Mouse (Mus musculus): ENCODE results near the gene Mrpl21.
A peak's percentile ranks its signal among the peaks of the same experiment; 100 is the strongest.

The Mrpl21 gene

GRCm38 (mm10) chr19:3297775-3298174, 15.1 kb downstream of the Mrpl21 start:
- DNase-seq (ENCODE audit: low read depth, low spot score), result no peak

GRCm38 (mm10) chr19:3304017-3304416, 21.3 kb downstream of the Mrpl21 start:
- DNase-seq (ENCODE audit: low read depth, low spot score), result no peak

DNA sequence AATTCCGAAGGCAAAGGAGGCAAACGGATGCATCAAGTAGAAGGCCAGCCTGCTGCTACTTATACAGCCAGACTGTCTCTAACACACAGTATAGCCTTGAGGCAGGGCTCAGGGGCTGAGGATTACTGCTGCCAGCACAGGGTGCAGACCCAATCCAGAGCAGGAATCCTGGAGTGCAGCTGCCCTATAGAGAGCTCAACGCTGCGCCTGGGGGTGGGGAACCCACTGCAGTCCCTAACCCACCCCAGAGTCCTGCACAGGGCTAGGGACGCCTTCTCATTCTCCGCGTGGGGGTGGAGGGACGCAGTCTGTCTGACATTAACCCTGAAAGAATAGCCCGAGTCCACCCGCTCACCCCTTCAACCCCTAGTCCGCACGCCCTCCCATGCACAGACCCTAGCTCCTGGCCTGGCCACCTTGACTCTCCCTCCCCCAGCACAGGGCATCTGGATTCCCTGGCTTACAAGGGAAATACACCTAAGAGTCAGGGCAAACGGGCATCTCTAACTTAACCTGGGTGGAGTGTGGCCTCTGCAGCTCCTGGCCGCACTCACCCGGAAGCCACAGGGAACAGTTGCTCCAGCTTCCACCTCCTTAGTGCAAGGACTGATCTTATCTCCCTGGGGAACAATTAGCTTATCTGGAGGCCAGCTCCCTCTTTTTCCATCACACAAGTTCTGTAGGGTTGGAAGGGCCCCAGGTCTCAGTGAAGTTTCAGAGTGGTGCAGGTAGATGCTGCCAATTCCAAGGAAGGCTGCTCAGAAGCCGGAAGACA, 24.7 kb downstream of the Mrpl21 start:
- DNase-seq (ENCODE audit: low read depth, low spot score), result no peak

- DNase-seq (ENCODE audit: low read depth, low spot score), result no peak
These were observed 36.6 kb downstream of the Mrpl21 start for GRCm38 (mm10) chr19:3319341-3319740.

GRCm38 (mm10) chr19:3320086-3320485, 37.4 kb downstream of the Mrpl21 start:
- DNase-seq (ENCODE audit: low read depth, low spot score), result no peak

- peak; percentile 58 for DNase-seq (ENCODE audit: low read depth, low spot score)
These were observed 38.1 kb downstream of the Mrpl21 start for GRCm38 (mm10) chr19:3320801-3321200.

GRCm38 (mm10) chr19:3321617-3322016, 38.9 kb downstream of the Mrpl21 start:
- no peak for DNase-seq (ENCODE audit: low read depth, low spot score)

GRCm38 (mm10) chr19:3322261-3322969, 39.7 kb downstream of the Mrpl21 start, which contains the start of gene Cpt1a:
TSS of gene Cpt1a (plus strand) at chr19:3322334.
- DNase-seq (ENCODE audit: low read depth, low spot score), result peak; percentile 83

DNA sequence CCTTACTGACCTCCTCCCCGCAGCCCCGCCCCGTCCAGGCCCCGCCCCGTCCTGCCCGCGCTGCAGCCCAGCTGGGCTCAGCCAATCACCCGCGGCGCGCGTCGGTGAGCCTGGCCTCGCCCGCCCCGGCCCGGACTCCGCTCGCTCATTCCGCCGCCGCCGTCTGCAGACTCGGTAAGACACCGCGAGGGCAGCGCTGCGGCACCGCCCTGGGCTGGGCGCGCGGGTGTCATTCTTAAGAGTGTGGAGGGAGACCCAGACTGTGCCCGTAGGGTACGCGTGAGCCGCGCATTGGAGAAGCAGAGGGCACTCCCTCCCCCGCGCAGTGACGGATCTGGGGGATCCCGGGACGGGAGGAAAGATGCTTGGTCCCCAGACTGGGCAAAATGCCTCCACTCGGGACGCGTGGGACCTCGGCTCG, 40.5 kb downstream of the Mrpl21 start:
- peak; percentile 87 for DNase-seq (ENCODE audit: low read depth, low spot score)

- peak; percentile 68 for DNase-seq (ENCODE audit: low read depth, low spot score)
These were observed 41.1 kb downstream of the Mrpl21 start for GRCm38 (mm10) chr19:3323753-3324270.

GRCm38 (mm10) chr19:3324271-3324811, 41.6 kb downstream of the Mrpl21 start:
- DNase-seq (ENCODE audit: low read depth, low spot score), result peak; percentile 84

DNA sequence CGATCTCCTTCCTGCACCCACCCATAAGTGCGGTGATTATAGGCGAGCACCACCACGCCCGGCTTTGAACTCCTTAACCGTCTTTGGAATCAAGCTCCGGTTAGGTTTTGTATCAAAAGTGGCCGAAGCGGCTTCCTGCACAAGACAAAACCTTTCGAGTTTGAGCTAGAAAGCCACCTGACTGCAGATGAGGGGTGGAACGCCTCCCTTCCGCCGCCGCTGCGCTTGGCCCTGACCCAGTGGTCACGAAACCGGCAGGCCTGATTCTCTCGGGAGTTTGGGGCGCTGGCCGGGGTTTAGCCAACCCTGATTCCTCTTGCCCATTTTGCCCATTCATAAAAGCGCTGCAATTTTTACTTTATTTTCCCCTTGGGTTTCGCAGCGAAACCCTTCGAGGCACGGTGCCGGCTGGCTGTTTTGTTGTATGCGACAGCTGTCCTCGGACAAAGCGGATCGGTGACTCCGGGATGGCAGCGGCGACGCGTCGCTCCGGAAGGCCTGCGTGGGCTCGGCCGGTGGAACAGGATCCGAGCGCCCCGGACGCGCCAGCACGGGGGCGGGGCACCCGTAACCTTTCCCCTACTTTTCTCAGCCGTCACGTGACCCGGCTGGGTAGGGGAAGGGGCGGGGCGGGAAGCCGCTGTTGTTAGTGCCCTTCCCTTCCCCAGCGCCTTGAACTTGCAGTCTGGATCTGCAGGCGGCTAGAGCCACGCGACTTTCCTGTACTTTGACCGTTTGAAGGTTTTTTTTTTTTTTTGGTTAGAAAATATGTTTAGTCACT, 42.4 kb downstream of the Mrpl21 start:
- DNase-seq (ENCODE audit: low read depth, low spot score), result peak; percentile 97

DNA sequence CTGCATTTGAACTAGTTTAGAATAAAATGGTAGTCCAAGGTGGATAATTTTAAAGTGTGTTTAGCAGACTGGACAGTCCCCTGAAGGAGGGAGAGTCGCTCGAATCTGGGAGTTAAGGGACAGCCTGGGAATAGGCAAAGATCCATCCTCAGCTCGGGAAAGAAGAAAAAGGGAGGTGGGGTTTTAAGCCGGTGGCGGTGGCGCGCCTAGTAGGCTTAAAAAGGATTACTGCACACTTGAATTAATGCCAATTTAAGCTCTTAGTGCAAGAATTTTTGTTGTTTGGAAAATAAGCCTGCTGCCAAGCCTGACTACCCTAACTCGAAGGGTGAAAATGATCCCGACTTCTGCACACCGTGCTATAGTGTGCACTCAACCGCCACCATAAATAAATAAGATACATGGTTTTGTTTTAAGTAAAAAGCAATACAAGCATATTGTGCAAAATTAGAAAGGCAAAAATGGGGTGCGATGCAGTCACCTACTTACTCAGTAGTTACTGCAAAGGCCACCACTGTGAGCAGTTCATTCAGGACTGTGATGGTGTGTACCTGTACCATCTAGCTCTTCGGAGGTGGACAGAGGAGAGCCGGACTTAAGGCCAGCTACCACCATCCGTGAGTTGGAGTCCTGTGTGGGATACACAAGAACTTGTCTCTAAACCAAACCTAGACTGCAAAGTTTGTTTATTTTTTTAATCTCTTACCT, 43.2 kb downstream of the Mrpl21 start:
- no peak for DNase-seq (ENCODE audit: low read depth, low spot score)

GRCm38 (mm10) chr19:3326479-3327047, 43.9 kb downstream of the Mrpl21 start:
- DNase-seq (ENCODE audit: low read depth, low spot score), result no peak

DNA sequence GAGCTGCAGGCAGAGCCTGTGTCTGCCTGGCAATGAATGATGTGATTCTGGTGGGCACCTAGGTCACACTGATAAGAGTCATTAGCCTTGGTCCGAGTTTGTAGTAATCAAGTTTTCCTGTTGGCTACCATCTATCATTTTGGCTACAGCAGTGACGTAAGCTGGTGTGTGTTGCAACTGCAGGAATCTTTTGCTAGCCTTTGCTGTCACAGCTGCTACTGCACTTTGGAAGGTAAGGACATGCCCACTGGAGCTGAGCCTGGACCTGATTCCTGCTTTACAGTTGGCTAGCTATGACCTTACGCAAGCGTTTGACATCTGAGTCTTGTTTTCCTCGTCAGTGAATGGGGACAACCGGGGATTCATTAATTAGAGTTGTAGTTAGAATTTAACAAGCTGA, 50.5 kb downstream of the Mrpl21 start:
- peak; percentile 65 for DNase-seq (ENCODE audit: low read depth, low spot score)

GRCm38 (mm10) chr19:3333694-3334515, 51.2 kb downstream of the Mrpl21 start:
- DNase-seq (ENCODE audit: low read depth, low spot score), result peak; percentile 98

DNA sequence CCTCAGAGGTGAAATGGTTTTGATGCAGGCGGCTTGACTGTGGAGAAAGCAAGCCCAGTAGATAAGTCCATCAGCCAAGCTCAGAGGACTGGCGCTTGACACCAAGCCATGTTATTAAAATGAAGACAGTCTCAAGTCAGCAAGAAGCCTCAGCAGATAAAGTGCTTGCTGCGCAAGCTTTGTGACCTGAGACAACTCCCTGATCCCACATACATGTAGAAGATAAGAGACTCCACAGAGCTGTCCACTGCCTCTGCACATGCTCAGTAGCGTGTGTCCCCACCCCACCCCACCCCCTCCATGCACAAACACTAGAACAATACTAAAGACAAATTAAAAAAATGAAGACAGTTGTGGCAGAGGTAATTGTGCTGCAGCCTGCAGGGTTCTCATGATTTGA, 51.8 kb downstream of the Mrpl21 start:
- DNase-seq (ENCODE audit: low read depth, low spot score), result no peak

- DNase-seq (ENCODE audit: low read depth, low spot score), result no peak
These were observed 53.2 kb downstream of the Mrpl21 start for GRCm38 (mm10) chr19:3335917-3336316.

DNA sequence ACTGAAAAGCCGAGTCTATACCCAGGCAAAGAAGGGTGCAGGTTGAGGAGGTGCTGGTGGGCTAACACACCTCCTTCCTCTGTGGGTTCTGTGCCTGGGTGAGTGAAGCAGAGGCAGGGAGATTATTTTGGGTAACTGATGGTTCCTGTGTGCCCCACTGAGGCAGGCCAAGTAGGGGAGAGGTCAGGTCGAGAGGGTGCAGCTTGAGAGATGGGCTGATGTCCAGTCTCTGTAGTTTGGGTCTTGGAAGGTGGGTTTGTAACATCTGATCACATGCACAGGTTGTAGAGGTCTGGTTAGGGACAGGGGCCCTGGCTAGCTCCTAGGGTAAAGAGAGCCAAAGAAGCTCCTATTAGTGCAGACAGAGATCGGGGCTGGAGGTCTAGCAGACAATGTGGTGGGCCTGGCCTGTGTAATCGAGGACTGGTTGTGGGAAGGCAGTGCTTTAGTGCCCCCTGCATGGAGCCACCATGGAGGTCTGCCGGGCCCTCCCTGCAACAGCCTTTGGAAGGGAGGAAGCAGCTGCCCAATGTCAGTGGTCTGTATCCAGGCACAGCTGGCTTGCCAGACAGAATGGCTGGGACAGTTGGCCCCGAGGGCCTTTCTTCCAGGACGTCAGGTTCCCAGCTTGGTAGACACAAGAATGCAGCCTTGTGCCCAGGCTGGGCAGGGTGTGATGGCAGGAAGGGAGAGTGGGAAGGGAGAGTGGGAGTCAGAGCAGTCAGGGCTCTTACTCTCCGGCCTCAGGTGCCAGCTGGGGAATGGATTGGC, 54.0 kb downstream of the Mrpl21 start:
- DNase-seq (ENCODE audit: low read depth, low spot score), result no peak
